Mouse (Mus musculus): ENCODE results near the gene Ptch1. TPM values are rescaled to one million over a fixed set of nuclear protein-coding genes. Genes with fewer than 3 reads are reported as not detected.

The Ptch1 gene
- total and polyA plus RNA-seq, 2 experiments from 2014 or later, result 2.3 to 10.4 TPM

DNA sequence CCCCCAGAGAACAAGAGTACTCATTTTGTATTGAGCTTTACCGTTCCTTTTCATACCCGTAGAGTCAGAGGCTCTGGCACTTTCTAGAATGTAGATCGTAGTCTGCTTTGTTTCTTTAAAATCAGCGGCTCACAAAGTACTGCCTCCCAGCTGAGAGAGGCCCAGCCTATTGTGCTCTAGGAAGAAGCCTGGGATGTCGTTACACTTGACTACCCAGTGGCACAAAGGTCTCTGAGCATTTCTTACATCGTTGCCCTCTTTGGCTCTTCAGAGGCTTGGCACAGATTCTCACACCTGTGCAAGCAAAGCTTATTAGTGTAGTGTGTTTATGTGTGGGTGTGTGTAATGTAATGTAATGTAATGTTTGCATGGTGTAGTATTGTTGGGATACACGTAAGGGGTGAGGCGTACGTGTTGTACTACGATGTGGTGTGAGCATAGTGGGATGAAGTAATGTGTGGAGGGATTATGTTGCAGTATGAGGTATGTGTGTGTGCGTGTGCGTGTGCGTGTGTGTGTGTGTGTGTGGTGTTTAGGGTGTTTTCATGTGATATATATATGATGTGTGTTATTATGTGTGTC is 20.2 kb upstream of the Ptch1 start:
- no peaks in the 10 kb centered on the region for H3K4me1 ChIP-seq (ENCODE audit: control insufficient read depth, insufficient read depth)
- no peak overlapping the region for H3K27ac ChIP-seq (ENCODE audit: low read depth)
- no peaks in the 10 kb centered on the region for H3K36me3 ChIP-seq (replicated peaks; ENCODE audit: control insufficient read depth, insufficient read depth, low read length)
- no peak overlapping the region for H3K9ac ChIP-seq (replicated peaks; ENCODE audit: low read depth, low read length)
- ATAC-seq (ENCODE audit: insufficient read depth, low read depth) (no peak), DNase-seq (ENCODE audit: low spot score) (no peak)
- no peak for TF ChIP-seq EP300 (IDR thresholded peaks at IDR 0.05; ENCODE audit: low read depth)
- TF ChIP-seq CTCF (IDR thresholded peaks at IDR 0.05; ENCODE audit: low read depth), result no peak
- H3K9me3 ChIP-seq (replicated peaks; ENCODE audit: control insufficient read depth, low read length), result no peaks in the 10 kb centered on the region
- no peak overlapping the region for H3K4me3 ChIP-seq (ENCODE audit: low read depth, low read length)
- H3K27me3 ChIP-seq (ENCODE audit: control insufficient read depth, insufficient read depth, low read length), result no peaks in the 10 kb centered on the region
- H3K4me2 ChIP-seq (ENCODE audit: low read depth, low read length), result no peak overlapping the region
- 84% methylated on average over 13 of the region's 13 CpGs for WGBS

DNA sequence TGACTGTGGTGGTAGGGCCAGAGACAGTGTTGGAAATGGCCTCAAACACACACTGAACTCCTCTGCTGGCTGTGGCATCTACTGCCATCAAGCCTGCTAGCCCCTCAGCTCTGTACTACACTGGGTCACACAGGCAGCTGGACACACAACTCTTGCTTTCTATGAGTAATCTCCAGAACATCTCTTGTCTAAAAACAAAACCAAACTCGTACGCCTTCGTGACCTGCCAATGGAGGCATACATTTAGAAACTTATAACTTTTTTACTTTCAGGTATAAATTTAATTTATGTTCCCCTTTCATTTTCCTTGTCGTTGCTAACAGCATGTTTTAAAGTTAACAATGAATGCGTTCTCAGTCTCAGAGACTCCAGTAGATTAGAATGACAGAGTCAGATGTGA is 19.4 kb upstream of the Ptch1 start:
- Histone ChIP-seq H3K36me3 (replicated peaks; ENCODE audit: control insufficient read depth, insufficient read depth, low read length) (no peaks in the 10 kb centered on the region), H3K9ac (replicated peaks; ENCODE audit: low read depth, low read length) (no peak overlapping the region), H3K4me1 (ENCODE audit: control insufficient read depth, insufficient read depth) (no peaks in the 10 kb centered on the region), H3K27me3 (ENCODE audit: control insufficient read depth, insufficient read depth, low read length) (no peaks in the 10 kb centered on the region), H3K4me3 (ENCODE audit: low read depth, low read length) (no peak overlapping the region), H3K27ac (ENCODE audit: low read depth) (no peak overlapping the region), H3K9me3 (replicated peaks; ENCODE audit: control insufficient read depth, low read length) (no peaks in the 10 kb centered on the region), H3K4me2 (ENCODE audit: low read depth, low read length) (no peak overlapping the region)
- TF ChIP-seq EP300 (IDR thresholded peaks at IDR 0.05; ENCODE audit: low read depth), result no peak
- TF ChIP-seq CTCF (IDR thresholded peaks at IDR 0.05; ENCODE audit: low read depth), result no peak
- 85% methylated on average over 5 of the region's 5 CpGs for whole genome bisulfite sequencing
- DNase-seq (ENCODE audit: low spot score) (no peak), ATAC-seq (ENCODE audit: insufficient read depth, low read depth) (no peak)

GRCm38 (mm10) chr13:63574601-63575000 is 1.2 kb upstream of the Ptch1 start:
- no peak overlapping the region for H3K9ac ChIP-seq (replicated peaks; ENCODE audit: low read depth, low read length)
- H3K9me3 ChIP-seq (replicated peaks; ENCODE audit: control insufficient read depth, low read length), result no peaks in the 10 kb centered on the region
- H3K4me2 ChIP-seq (ENCODE audit: low read depth, low read length), result no peak overlapping the region
- H3K27ac ChIP-seq (ENCODE audit: low read depth), result no peak overlapping the region
- H3K36me3 ChIP-seq (replicated peaks; ENCODE audit: control insufficient read depth, insufficient read depth, low read length), result no peaks in the 10 kb centered on the region
- TF ChIP-seq CTCF (IDR thresholded peaks at IDR 0.05; ENCODE audit: low read depth), result no peak
- DNase-seq (ENCODE audit: low spot score) (no peak), ATAC-seq (ENCODE audit: insufficient read depth, low read depth) (no peak)
- no peak overlapping the region for H3K4me3 ChIP-seq (ENCODE audit: low read depth, low read length)
- 67% methylated on average over 4 of the region's 4 CpGs for WGBS
- H3K27me3 ChIP-seq (ENCODE audit: control insufficient read depth, insufficient read depth, low read length), result peaks cover 44% of the 10 kb centered on the region
- peaks cover 5% of the 10 kb centered on the region; the same call in 1 of the 2 replicates for H3K4me1 ChIP-seq (ENCODE audit: control insufficient read depth, insufficient read depth)

GRCm38 (mm10) chr13:63572453-63573255 is 744 bp downstream of the Ptch1 start:
- Histone ChIP-seq H3K4me3 (ENCODE audit: low read depth, low read length) (peak overlapping the region; percentile 82), H3K9ac (replicated peaks; ENCODE audit: low read depth, low read length) (peak overlapping the region; percentile 75), H3K9me3 (replicated peaks; ENCODE audit: control insufficient read depth, low read length) (no peaks in the 10 kb centered on the region), H3K27me3 (ENCODE audit: control insufficient read depth, insufficient read depth, low read length) (peaks cover 51% of the 10 kb centered on the region), H3K27ac (ENCODE audit: low read depth) (peak overlapping the region; percentile 27), H3K4me2 (ENCODE audit: low read depth, low read length) (peak overlapping the region; percentile 100), H3K4me1 (ENCODE audit: control insufficient read depth, insufficient read depth) (peaks cover 5% of the 10 kb centered on the region; the same call in 1 of the 2 replicates), H3K36me3 (replicated peaks; ENCODE audit: control insufficient read depth, insufficient read depth, low read length) (no peaks in the 10 kb centered on the region)
- DNase-seq (ENCODE audit: low spot score) (no peak), ATAC-seq (ENCODE audit: insufficient read depth, low read depth) (0 out of 2 replicates have a peak, but pooled peaks have one; percentile 10)
- under 1% methylated on average over 64 of the region's 67 CpGs for WGBS
- TF ChIP-seq CTCF (IDR thresholded peaks at IDR 0.05; ENCODE audit: low read depth), result no peak
- no peak for TF ChIP-seq EP300 (IDR thresholded peaks at IDR 0.05; ENCODE audit: low read depth)

- H3K4me2 ChIP-seq (ENCODE audit: low read depth, low read length), result peak overlapping the region; percentile 100
- H3K4me1 ChIP-seq (ENCODE audit: control insufficient read depth, insufficient read depth), result peaks cover 5% of the 10 kb centered on the region; the same call in 1 of the 2 replicates
- WGBS, result 3% methylated on average over 12 of the region's 12 CpGs
- ATAC-seq (ENCODE audit: insufficient read depth, low read depth), result no peak
- no peaks in the 10 kb centered on the region for H3K9me3 ChIP-seq (replicated peaks; ENCODE audit: control insufficient read depth, low read length)
- TF ChIP-seq CTCF (IDR thresholded peaks at IDR 0.05; ENCODE audit: low read depth) (no peak), EP300 (IDR thresholded peaks at IDR 0.05; ENCODE audit: low read depth) (no peak)
- H3K27me3 ChIP-seq (ENCODE audit: control insufficient read depth, insufficient read depth, low read length), result peaks cover 51% of the 10 kb centered on the region
- DNase-seq (ENCODE audit: low spot score), result no peak
- H3K9ac ChIP-seq (replicated peaks; ENCODE audit: low read depth, low read length), result peak overlapping the region; percentile 75; the same call in 1 of the 2 replicates
- peak overlapping the region; percentile 82 for H3K4me3 ChIP-seq (ENCODE audit: low read depth, low read length)
- H3K27ac ChIP-seq (ENCODE audit: low read depth), result no peak overlapping the region
- no peaks in the 10 kb centered on the region for H3K36me3 ChIP-seq (replicated peaks; ENCODE audit: control insufficient read depth, insufficient read depth, low read length)
These were observed 1.3 kb downstream of the Ptch1 start for GRCm38 (mm10) chr13:63572111-63572452.
